Mouse (Mus musculus) olfactory bulb, adult 2 months (tissue): ENCODE measurements around the gene Tpm1.

ENCODE experiments used
- CTCF ChIP-seq: fragments of 200-500 bp; IDR thresholded peaks from 2 replicates; pipeline ENCODE4 v1.5.1; 2012; ENCODE audit warnings: low read depth, mild to moderate bottlenecking, low read length, moderate library complexity; ENCODE audit not compliant: insufficient read depth
- POLR2A ChIP-seq: fragments of 200-500 bp; IDR thresholded peaks from 2 replicates; pipeline ENCODE4 v1.6.1; 2012; ENCODE audit warnings: mild to moderate bottlenecking, low read depth, low read length, moderate library complexity; ENCODE audit not compliant: insufficient read depth

DNA sequence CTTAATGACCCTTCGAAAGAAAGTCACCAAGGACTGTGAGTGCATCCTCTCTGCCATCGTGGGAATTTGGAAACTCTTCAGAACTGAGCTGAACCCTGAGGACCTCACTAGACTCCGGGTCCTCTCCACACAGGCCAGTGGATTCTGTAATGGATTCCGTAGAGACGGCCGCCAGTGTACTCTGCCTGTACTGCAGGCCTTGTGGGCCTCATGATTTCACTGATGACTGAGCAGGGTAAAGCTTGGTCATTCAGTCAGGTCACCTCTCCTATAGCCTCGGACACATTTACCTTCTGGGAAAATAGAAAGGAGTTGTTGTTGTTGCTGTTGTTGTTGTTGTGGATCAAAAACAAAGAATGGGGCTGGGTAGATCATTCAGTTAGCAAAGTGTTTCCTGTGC is 67.1 kb downstream of the Tpm1 start:
- TF ChIP-seq CTCF = no peak
- no peak for TF ChIP-seq POLR2A
